Mouse (Mus musculus) gastrocnemius, adult 18-20 months (tissue): ENCODE measurements around the gene H3f3a. TPM values are rescaled to one million over a fixed set of nuclear protein-coding genes. Genes with fewer than 3 reads are reported as not detected.
A peak's percentile ranks its signal among the peaks of the same experiment; 100 is the strongest.

Experiments used
- DNase-seq: peaks from one replicate; pipeline ENCODE4 v3.0.0; 2021; ENCODE audit warnings: low spot score
- total RNA-seq, 2 experiments: library from RNA; stranded (reverse); gene quantifications; 2 replicates each; pipeline ENCODE4 v1.2.3; 2021

Gene H3f3a
- total RNA-seq, 2 experiments from 2014 or later, result 285 to 302 TPM

DNA sequence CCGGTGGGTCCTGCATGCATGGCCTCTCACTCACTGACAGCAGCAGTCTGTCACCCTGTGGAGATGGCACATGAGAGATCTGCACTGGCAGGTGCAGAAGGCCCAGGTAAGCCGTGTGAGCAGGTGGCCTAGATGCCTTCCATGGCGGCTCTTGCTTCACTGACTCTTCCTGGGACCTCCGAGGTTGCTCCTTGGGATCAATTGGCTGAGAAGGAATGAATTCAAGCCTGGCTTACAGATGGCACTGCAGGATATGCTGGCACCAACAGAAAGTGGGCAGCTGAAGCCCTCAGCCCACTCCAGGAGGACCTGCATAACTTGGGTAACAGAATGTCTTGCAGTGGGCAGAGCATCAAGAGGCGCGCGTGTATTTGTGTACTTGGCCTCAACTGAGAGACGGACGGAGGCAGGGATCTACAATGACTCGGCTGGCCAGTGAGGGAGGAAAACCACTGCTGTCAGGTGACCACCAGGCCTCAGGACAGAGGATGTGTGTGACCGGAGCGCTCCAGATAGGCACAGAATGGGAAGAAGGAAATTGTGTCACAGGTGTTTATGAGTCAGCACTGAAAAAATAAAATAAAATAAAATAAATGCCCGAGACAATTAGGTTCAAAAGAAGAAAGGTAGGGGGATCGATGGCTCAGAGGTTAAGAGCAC, 21.8 kb downstream of the H3f3a start:
- no peak for DNase-seq

GRCm38 (mm10) chr1:180783580-180783928, 30.2 kb downstream of the H3f3a start:
- DNase-seq, result no peak

- DNase-seq, result no peak
These were observed 30.7 kb downstream of the H3f3a start for GRCm38 (mm10) chr1:180782906-180783579.

DNA sequence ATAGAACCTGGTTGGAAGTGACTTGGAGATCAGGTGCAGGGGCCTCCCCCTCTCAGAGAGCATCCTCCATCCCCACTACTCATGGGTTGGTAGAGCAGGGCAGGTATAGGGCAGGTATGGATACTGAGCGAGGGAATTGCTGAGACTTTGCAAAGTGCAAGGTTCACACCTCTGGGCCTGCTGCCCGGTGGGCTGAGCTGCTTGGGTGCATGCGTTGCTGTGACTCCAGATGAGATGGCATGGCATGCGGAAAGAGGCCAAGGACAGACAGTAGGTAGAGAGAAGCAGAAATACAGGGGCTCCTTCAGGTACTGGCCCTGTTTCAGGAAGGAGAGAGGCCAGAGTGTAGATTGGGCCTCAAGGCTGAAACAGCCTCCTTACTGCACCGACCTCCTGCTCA, 32.5 kb downstream of the H3f3a start:
- DNase-seq, result no peak

GRCm38 (mm10) chr1:180780291-180780690, 33.5 kb downstream of the H3f3a start:
- no peak for DNase-seq

DNA sequence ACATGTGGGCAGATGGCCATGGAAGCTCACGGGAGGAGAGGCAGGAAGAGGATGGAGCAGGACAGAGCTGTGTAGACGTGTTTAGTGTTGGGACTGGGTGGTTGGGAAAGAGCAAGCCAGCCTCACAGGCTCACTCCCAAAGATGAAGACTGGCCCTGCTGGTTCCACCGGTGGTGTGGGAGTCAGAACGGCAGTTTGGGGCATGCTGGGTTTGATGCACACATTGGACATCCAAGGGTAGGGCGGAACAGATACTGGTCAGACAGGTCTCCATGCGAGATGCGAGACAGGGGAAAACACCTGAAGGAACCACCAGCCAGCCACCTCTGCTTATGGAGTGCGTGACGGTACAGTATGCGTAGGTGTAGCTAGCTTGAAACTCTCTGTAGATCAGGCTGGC, 34.8 kb downstream of the H3f3a start:
- DNase-seq, result no peak

GRCm38 (mm10) chr1:180778403-180778754, 35.4 kb downstream of the H3f3a start:
- DNase-seq, result no peak

DNA sequence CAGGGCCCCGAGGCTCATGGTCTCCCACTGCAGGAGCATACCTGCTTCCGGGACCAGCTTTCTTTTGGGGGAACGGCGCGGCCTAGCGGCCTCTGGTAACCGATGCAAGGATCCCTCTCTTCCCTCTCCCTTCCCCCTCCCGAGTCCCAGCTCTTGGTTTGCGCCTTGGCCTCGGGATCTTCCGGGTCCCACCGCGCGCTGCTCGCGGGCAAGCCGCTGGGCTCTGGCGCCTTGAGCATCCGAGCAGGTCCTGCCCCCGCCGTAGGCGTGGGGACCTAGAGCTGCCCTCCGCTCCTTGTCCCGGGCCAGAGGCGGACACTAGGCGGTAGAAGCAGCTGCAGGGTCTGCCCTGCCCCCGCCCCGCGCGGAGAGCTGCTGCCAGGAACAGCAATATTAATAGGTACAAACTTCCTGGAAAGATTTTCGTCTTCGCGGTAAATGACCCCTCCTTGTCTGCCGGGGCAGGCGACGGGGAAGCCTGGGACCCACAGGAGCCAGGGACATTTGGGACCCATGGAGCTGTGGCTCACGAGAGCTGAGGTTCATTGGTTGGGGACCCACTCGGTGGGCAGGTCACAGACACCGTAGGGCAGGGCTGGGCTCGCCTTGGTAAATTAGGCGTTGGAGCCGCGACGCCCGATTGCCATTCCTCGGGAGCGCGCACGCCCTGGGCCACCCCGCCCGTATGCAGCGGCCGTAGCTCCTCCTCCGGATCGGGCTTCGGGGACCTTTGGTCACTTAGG, 35.9 kb downstream of the H3f3a start:
- peak; percentile 83 for DNase-seq

- no peak for DNase-seq
These were observed 36.5 kb downstream of the H3f3a start for GRCm38 (mm10) chr1:180777289-180777659.

GRCm38 (mm10) chr1:180776494-180776893, 37.2 kb downstream of the H3f3a start:
- no peak for DNase-seq

DNA sequence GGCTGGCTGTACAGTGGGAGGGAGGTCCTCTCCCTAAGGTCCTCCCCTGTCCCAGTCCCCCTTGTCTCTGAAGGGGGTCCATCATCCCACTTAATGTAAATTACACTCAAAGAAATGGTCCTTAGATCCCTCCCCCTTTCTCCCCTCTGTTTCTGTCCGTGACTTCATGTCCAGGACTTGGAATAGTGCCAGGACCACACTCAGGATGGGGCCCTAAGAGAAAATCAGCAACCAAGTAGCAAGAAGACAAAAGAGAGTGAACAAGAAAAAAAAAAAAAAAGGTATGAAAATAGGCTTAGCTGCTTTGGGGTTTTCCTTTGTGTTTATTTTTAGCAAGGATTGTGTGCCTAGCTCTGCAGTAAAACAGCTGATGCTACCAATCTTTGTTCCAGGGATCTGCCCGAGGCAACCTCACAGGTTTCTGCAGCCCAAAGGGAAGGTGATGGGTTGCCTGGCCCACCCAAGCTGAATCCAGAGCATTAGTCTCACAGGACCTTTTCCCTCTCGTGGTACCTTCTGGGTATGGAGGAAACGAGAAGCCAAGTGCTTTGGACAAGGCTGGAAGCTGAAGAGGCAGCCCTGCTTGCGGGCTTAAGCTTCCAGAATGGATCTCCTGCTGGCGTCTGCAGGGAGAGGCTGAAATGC, 37.8 kb downstream of the H3f3a start:
- no peak for DNase-seq

DNA sequence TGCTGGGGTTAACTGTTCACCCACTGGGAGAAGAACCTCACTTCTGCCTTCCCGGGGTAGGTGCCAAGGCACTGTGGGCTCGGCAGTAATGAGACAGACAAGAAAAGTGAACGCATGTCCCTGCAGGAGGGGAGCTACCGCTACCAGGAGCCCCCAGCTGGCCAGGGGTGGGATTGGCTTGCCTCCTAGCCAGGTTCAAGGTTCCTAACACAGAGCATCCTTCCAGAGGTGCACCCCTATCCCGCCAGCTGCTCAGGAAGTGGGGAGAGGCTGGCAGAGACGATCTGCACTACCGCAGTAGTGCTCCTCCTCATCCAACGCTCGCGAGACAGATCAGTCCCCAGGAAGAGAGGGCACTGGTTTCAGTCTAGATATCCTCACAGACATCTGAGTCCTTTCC, 38.4 kb downstream of the H3f3a start:
- DNase-seq, result no peak

DNA sequence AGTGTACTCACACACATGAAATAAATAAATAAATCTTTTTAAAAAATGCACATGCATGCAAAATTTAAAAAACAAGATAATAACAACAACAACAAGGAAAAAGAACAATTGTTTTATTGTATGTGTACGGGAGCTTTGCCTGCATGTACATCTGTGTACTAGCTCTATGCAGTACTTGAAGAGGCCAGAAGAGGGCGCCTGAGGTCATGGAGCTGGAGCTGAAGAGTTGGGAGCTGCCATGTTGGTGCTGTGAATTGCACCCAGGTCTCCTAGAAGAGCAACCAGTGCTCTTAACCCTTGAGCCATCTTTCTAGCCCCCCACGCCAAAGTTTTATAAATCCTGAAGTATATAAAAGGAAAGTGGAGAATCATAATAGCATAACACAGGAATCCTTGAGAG, 39.1 kb downstream of the H3f3a start:
- no peak for DNase-seq

DNA sequence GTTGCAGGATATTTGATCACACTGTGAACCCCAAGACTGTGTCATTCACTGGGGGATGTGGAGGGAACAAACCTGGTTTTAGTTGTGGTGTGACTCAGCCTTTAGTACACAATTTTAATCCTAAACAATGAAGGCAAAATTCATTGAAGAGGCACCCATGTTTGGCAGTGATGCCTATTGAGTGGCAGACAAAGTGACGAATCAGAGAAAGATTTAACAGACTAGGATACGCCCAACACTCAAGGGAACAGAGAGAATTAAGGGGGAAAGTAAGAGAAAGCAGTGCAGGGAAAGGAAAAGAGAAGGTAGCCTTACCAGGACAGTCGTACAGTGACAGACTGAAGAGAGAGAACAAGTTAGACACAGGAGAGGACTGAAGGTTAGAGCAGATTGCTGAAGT, 41.5 kb downstream of the H3f3a start:
- DNase-seq, result no peak

- DNase-seq, result no peak
These were observed 42.0 kb downstream of the H3f3a start for GRCm38 (mm10) chr1:180771722-180772121.

DNA sequence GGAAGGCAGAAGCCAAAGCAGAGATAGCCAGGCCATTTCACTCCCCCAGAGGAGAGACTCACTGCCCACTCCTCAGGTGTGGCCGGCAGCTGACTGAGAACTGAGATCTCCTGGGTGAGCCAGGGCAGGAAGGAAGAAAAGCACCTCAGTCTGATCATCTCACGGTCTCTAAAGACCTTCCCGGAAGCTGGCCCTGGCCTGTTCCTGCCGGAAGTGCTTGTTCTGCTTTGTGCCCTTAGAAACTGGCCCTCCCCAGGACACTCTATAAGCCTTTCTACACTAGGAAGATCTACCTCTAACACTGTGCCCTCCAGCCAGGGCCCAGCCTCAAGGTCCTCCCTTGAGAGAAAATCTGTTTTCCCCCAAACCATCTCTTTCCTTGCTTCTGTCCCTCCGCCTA, 42.4 kb downstream of the H3f3a start:
- DNase-seq, result no peak

GRCm38 (mm10) chr1:180768334-180769168, 45.2 kb downstream of the H3f3a start:
- DNase-seq, result peak; percentile 73

DNA sequence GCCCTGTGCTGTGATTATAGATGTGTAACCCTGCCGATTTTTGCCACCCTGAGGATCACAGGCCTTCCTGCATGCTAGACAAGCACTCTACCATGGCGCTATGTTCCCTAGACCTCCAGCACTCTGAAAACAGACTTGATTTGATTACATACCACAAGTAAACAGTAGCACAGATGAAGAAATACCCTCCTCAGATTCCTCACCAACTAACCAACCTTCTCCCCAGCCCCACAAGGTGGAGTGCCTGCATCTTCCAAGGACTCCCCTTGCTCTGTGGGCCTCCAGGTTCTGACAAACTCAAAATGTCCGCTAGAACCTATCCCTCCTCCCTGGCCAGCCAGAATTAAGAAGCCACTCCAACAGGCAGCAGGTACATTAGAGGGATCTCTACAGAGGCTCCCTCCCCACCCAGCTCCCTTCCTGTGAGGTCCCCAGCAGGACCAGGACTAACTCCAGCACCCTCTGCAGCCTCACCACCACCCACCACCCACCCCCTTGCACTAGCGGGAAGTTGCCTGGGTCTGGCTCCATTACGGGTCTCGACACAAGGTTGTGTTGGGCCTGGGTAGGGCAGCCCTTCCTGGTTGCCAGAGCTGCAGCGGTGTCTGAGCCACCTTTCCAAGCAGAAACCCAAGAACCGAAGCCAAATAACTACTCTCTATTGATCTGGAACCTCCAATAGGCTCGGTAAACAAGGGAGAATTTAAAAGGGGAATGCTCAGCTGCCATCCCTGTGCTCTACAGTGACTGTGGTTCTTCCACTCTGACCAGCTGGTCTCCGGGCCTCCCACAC, 46.0 kb downstream of the H3f3a start:
- no peak for DNase-seq

DNA sequence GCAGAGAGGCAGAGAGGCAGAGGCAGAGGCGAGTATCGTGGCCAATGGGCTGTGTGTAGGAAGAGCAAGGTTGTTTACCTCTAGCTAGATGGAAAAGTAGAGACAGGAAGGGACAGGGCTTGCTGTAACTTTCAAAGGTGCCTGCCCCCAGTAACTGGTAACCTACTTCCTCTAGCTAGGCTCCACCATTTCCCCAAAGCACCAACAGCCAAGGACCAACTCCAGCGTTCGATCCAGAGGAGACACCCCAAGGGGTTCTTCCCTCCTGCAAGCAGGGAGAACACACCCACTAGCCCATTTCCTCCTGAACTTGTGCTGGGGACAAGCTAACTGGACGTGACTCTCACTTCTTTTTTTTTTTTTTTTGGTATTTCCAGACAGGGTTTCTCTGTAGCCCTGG, 47.2 kb downstream of the H3f3a start:
- DNase-seq, result no peak

DNA sequence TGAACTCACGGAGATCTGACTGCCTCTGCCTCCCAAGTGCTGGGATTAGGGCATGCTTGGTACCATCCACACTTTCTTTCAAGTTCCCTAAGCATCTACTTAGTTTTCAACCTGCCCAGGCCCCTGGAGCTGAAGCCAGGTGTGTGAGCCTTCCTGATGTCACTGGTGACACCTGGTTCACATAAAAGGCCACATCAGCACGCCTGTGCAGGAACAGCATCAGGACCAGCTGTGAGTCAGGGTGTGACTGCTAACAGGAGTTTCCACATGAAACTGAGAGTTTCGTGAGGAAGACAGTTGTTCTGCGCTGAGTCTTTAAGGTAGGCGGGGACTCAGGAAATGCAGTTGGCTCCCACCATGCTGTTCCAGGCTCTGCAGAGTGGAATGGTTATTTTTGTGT, 48.4 kb downstream of the H3f3a start:
- DNase-seq, result no peak

DNA sequence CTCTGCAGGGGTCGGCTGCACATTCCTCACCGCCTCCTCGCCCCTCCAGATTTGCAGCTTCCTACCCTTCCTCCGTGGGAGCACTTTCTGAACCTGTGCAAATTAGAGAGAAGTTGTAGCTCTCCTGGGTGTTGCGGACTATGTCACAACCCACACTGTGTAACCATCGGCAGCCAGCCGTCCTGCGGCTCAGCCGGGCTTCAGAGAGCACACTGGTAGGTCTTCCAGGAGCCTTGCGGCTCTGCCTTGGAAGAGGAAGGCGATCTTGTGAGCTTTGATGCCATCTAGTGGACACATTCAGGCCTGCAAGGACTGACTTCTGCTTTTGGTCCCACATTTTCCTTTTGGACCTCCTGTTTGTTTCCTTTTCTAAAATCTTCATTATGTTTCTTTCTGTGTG, 49.9 kb downstream of the H3f3a start:
- DNase-seq, result peak; percentile 87
